Mouse (Mus musculus) liver, embryonic 14.5 days (tissue): ENCODE data around the gene Slc22a20.

Experiments used
- CTCF ChIP-seq: IDR thresholded peaks from 2 replicates; pipeline ENCODE4 v1.5.1; 2016; ENCODE audit warnings: antibody characterized with exemption, low read depth, control low read depth
- EP300 ChIP-seq: IDR thresholded peaks from 2 replicates; pipeline ENCODE4 v1.6.1; 2016; ENCODE audit warnings: antibody characterized with exemption, low read depth

DNA sequence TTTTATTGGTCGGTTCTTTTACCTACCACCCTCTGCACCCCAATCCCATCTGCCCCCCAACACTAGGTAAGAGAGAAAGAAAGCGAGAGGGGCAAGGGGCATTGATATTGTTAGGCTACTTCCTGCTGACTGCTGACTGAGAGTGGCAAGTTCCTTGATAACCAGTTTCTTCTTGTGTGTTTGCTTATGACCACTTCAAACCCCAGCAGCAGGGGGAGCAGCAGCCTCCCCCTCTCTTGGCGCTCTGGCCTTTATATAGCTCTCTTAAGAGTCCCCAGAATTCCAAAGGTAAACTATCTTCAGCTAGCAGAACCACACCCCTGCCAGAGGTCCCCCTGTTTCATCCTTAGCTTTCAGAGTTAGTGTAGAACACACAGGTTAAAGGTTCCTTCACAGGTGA lies 34.3 kb upstream of the Slc22a20 start:
- TF ChIP-seq CTCF (peak; percentile 29; the same call in 1 of the 2 replicates), EP300 (no peak)
